Mouse (Mus musculus) forebrain, embryonic 10.5 days (tissue): ENCODE results near the gene Psmb5. TPM values are rescaled to one million over a fixed set of nuclear protein-coding genes. Genes with fewer than 3 reads are reported as not detected.

ENCODE experiments used
- DNase-seq: peaks from one replicate; pipeline ENCODE4 v3.0.0-alpha.2; 2017; ENCODE audit warnings: low spot score; ENCODE audit errors: extremely low spot score
- H3K27ac ChIP-seq: fragments of 300-500 bp; sonication (generic); 2 replicates; pipeline ENCODE4 v1.5.1; 2016; ENCODE audit warnings: mild to moderate bottlenecking
- H3K27me3 ChIP-seq: fragments of 300-500 bp; sonication (generic); 2 replicates; pipeline ENCODE4 v1.6.1; 2016; ENCODE audit warnings: mild to moderate bottlenecking; ENCODE audit not compliant: poor library complexity, severe bottlenecking
- H3K36me3 ChIP-seq: fragments of 300-500 bp; sonication (generic); replicated peaks from 2 replicates; pipeline ENCODE4 v1.6.1; 2016; ENCODE audit warnings: mild to moderate bottlenecking, moderate library complexity
- H3K4me1 ChIP-seq: fragments of 300-500 bp; sonication (generic); 2 replicates; pipeline ENCODE4 v1.6.1; 2016
- H3K4me3 ChIP-seq: fragments of 300-500 bp; sonication (generic); 2 replicates; pipeline ENCODE4 v1.5.1; 2016; ENCODE audit warnings: mild to moderate bottlenecking, moderate library complexity
- H3K9me3 ChIP-seq: fragments of 300-500 bp; sonication (generic); 2 replicates; pipeline ENCODE4 v1.6.1; 2016; ENCODE audit warnings: mild to moderate bottlenecking, moderate library complexity
- WGBS: fragments of 180-500 bp; shearing (Covaris S2); methylation state at CpG from one replicate; pipeline ENCODE4 v1.1.7; 2016; 5-methylcytosine and 5-hydroxymethylcytosine counted together
- microRNA counts: library from miRNA; unstranded; fragments of <30 nt; microRNA quantifications from one replicate; lab custom pipeline; 2017
- microRNA-seq: library from miRNA; unstranded; fragments of <30 nt; microRNA quantifications from one replicate; pipeline ENCODE4, GENCODE M21; 2017
- polyA plus RNA-seq: library from polyadenylated mRNA; unstranded; fragments of >200 nt; fragmentation: Nextera tagmentation; extraction: Ambion mirVana; gene quantifications from 2 replicates; pipeline ENCODE4 v1.2.1, GENCODE M21; 2016

Psmb5 gene
- polyA plus RNA-seq, 1 experiment from 2014 or later = 497 TPM

GRCm38 (mm10) chr14:54576241-54577088 lies 41.4 kb downstream of the Psmb5 start:
- H3K27me3 ChIP-seq = peaks cover 3% of the 10 kb centered on the region; the same call in 1 of the 2 replicates
- H3K4me3 ChIP-seq = peak overlapping the region; percentile 86
- no peaks in the 10 kb centered on the region for H3K9me3 ChIP-seq
- peak; percentile 44 for DNase-seq
- WGBS = under 1% methylated on average over 84 of the region's 84 CpGs
- H3K27ac ChIP-seq = peak overlapping the region; percentile 99
- H3K4me1 ChIP-seq = peaks cover 72% of the 10 kb centered on the region
- peaks cover 37% of the 10 kb centered on the region for H3K36me3 ChIP-seq

DNA sequence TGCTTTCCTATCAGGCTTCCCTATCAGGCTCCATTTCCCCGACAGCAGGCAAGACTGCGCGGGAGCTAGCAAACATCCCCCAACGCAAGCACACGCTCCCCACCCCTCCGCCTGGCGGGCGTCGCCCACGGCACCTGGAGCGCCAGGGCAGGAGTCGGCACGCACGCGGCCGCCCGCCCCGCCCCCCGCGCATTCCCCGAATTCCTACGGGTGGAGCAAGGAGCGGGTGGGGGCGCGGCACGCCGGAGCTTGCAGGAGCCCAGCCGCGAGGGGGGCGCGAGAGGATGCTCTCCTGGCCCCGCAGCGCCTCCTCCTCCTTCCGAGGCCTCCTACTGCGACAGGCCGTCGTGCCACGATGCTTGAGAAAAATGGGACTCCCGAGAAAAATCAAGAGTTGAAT lies 42.2 kb downstream of the Psmb5 start:
- Histone ChIP-seq H3K9me3 (no peaks in the 10 kb centered on the region), H3K27me3 (peaks cover 3% of the 10 kb centered on the region; the same call in 1 of the 2 replicates), H3K36me3 (peaks cover 46% of the 10 kb centered on the region), H3K4me3 (peak overlapping the region; percentile 86), H3K27ac (peak overlapping the region; percentile 99), H3K4me1 (peaks cover 81% of the 10 kb centered on the region)
- peak; percentile 83 for DNase-seq
- WGBS = 1% methylated on average over 39 of the region's 39 CpGs

GRCm38 (mm10) chr14:54575031-54575430 lies 42.8 kb downstream of the Psmb5 start:
- Histone ChIP-seq H3K9me3 (no peaks in the 10 kb centered on the region), H3K27ac (peak overlapping the region; percentile 99), H3K27me3 (peaks cover 3% of the 10 kb centered on the region; the same call in 1 of the 2 replicates), H3K4me3 (peak overlapping the region; percentile 86), H3K36me3 (peaks cover 52% of the 10 kb centered on the region), H3K4me1 (peaks cover 87% of the 10 kb centered on the region)
- no peak for DNase-seq
- WGBS = 1% methylated on average over 8 of the region's 8 CpGs

DNA sequence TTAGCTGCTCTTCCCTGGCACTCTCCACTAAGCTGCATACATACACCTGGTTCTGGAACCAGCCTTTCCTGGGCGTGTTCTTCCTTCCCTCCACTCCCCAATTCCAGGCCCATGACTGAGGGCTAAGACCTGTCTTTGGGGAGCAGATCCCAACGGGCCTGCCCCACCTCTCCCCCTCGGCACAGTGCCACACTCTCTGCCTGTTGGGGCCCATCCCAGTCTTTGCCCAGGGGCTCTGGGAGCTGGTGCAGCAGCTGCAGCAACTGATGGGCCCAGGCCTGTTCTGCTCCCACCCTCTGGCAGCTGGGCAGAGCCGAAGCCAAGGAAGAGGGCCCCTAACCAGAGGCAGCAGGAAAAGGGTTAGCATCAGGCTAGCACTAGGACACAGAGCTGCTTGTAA lies 43.6 kb downstream of the Psmb5 start:
- H3K9me3 ChIP-seq = no peaks in the 10 kb centered on the region
- H3K4me1 ChIP-seq = peaks cover 89% of the 10 kb centered on the region
- peaks cover 3% of the 10 kb centered on the region; the same call in 1 of the 2 replicates for H3K27me3 ChIP-seq
- peak overlapping the region; percentile 99 for H3K27ac ChIP-seq
- H3K36me3 ChIP-seq = peaks cover 59% of the 10 kb centered on the region
- DNase-seq = peak; percentile 35
- WGBS = 14% methylated on average over 4 of the region's 4 CpGs
- peak overlapping the region; percentile 86 for H3K4me3 ChIP-seq

- 2% methylated on average over 14 of the region's 14 CpGs for WGBS
- H3K4me1 ChIP-seq = peaks cover 83% of the 10 kb centered on the region
- peak overlapping the region; percentile 86 for H3K4me3 ChIP-seq
- peaks cover 71% of the 10 kb centered on the region for H3K36me3 ChIP-seq
- H3K27ac ChIP-seq = peak overlapping the region; percentile 99
- peak; percentile 95 for DNase-seq
- H3K9me3 ChIP-seq = no peaks in the 10 kb centered on the region
- peaks cover 3% of the 10 kb centered on the region; the same call in 1 of the 2 replicates for H3K27me3 ChIP-seq
These were observed 44.8 kb downstream of the Psmb5 start for GRCm38 (mm10) chr14:54572790-54573736.

DNA sequence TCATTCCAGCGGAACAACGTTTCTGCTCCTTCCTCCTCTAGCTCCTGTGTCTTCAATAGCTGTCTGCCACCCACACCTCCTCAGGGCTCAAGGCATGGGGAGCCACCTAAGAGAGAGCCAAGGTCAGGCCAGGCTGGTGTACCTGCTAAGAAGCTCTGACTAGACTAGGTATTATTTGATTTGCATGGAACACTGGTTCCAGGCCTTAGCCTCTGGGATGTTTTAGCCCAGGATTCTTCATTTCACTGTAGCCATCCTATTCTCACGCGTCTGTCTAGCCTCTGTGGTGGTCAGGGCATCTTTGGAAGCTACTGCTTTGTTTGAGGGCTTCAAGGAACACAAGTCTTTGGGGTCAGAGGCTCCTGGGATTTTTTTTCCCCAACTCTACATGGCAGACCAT lies 45.7 kb downstream of the Psmb5 start:
- Histone ChIP-seq H3K27ac (peak overlapping the region; percentile 99), H3K27me3 (peaks cover 3% of the 10 kb centered on the region; the same call in 1 of the 2 replicates), H3K4me1 (peaks cover 79% of the 10 kb centered on the region), H3K36me3 (peaks cover 81% of the 10 kb centered on the region), H3K9me3 (no peaks in the 10 kb centered on the region), H3K4me3 (peak overlapping the region; percentile 86)
- DNase-seq = peak; percentile 18
- WGBS = 56% methylated on average over 4 of the region's 4 CpGs

GRCm38 (mm10) chr14:54569451-54570392 lies 48.1 kb downstream of the Psmb5 start:
- Histone ChIP-seq H3K36me3 (peaks cover 92% of the 10 kb centered on the region), H3K4me3 (peak overlapping the region; percentile 23), H3K4me1 (peaks cover 61% of the 10 kb centered on the region), H3K27me3 (no peaks in the 10 kb centered on the region), H3K9me3 (no peaks in the 10 kb centered on the region), H3K27ac (peak overlapping the region; percentile 72)
- WGBS = 56% methylated on average over 17 of the region's 17 CpGs
- DNase-seq = peak; percentile 26

GRCm38 (mm10) chr14:54568694-54569414 lies 49.0 kb downstream of the Psmb5 start:
- H3K4me1 ChIP-seq = peaks cover 52% of the 10 kb centered on the region
- peak; percentile 79 for DNase-seq
- no peaks in the 10 kb centered on the region for H3K27me3 ChIP-seq
- H3K36me3 ChIP-seq = peaks cover 83% of the 10 kb centered on the region
- H3K9me3 ChIP-seq = no peaks in the 10 kb centered on the region
- peak overlapping the region; percentile 72; the same call in 1 of the 2 replicates for H3K27ac ChIP-seq
- H3K4me3 ChIP-seq = peak overlapping the region; percentile 23; the same call in 1 of the 2 replicates
- WGBS = 79% methylated on average over 15 of the region's 15 CpGs

MicroRNA genes within 50 kb of the gene (microRNA counts, 519-probe panel; counts per million panel counts)
- microRNA mmu-miR-686 (lab: Ali Mortazavi, UCI) = 341 counts per million, percentile 65 among the panel's probes with 10 or more counts

Small RNA genes within 50 kb of the gene (microRNA-seq; reads per million reads assigned to microRNA genes)
- gene Mir686 (not detected), gene Mir6948 (not detected)

Other genes with a start within 250 kb of the Psmb5 start
- 4.1 and 4.3 TPM in 2 replicates for gene Slc7a7, start 200.2 kb downstream of the Psmb5 start, polyA plus RNA-seq
- gene Mrpl52, start 191.1 kb downstream of the Psmb5 start, polyA plus RNA-seq = 200 and 201 TPM in 2 replicates
- 52.4 and 54.6 TPM in 2 replicates for gene Mmp14, start 186.4 kb downstream of the Psmb5 start, polyA plus RNA-seq
- 23.8 and 24.4 TPM in 2 replicates for gene Lrp10, start 153.9 kb downstream of the Psmb5 start, polyA plus RNA-seq
- 12.5 TPM in 2 replicates for gene Rem2, start 141.9 kb downstream of the Psmb5 start, polyA plus RNA-seq
- gene Prmt5, start 100.5 kb downstream of the Psmb5 start, polyA plus RNA-seq = 162 and 164 TPM in 2 replicates
- gene Haus4, start 63.4 kb downstream of the Psmb5 start, polyA plus RNA-seq = 59.1 and 65.4 TPM in 2 replicates
- gene Ajuba, start 40.5 kb downstream of the Psmb5 start, polyA plus RNA-seq = 79.1 and 98.7 TPM in 2 replicates
- 9.5 and 11.0 TPM in 2 replicates for gene 4931414P19Rik, start 12.0 kb downstream of the Psmb5 start, polyA plus RNA-seq
- 0.05 and 0.12 TPM in 2 replicates for gene Psmb11, start 3.4 kb upstream of the Psmb5 start, polyA plus RNA-seq
- gene Gm17606, start 22.9 kb upstream of the Psmb5 start, polyA plus RNA-seq = not detected in 2 replicates
- 4.7 and 5.4 TPM in 2 replicates for gene Cdh24, start 23.3 kb upstream of the Psmb5 start, polyA plus RNA-seq
- 104 and 109 TPM in 2 replicates for gene 1700123O20Rik, start 68.2 kb upstream of the Psmb5 start, polyA plus RNA-seq
- gene Acin1, start 68.9 kb upstream of the Psmb5 start, polyA plus RNA-seq = 142 and 146 TPM in 2 replicates
- gene Gm29776, start 80.8 kb upstream of the Psmb5 start, polyA plus RNA-seq = not detected in 2 replicates
- gene Cebpe, start 94.2 kb upstream of the Psmb5 start, polyA plus RNA-seq = not detected in 2 replicates
- gene Slc7a8, start 163.9 kb upstream of the Psmb5 start, polyA plus RNA-seq = 1.0 and 2.3 TPM in 2 replicates
- gene Rnf212b, start 196.1 kb upstream of the Psmb5 start, polyA plus RNA-seq = not detected in 2 replicates